ENCODE assay signal across 14 mouse cellular contexts in the genomic region with DNA sequence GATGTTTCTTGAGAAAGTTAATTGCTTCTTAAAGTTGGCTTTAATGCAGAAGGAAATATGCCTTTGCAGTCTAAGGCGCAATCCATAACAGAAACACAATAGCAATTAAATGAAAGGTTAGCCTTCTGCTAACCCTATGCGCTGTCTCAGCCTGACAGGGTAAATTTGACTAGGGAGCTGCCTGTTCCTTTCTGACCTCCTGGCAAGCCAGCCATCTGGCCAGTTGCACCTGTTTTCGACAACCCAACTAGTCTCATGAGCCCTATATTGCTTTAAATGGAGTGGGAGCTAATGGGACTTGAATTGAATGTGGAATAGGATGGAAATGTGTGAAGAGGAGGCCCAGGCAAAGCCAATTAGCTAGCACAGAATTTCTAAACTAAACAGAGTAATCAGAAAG.
DNase-seq lines count a peak whose midpoint lies in the region; ATAC-seq and TF ChIP-seq lines count a peak whose summit lies in the region.
"Had no signal": no experiment of that assay in that cellular context is flagged by ENCODE, and none has a peak within 500 bp of the region (broad histone marks: within the 10 kb centered on the region; RNA-seq: fewer than 3 reads in every experiment).

No protein-coding gene starts in this region.

- H3K27me3 ChIP-seq in neural tube, embryonic 13.5 days, result no peaks in the 10 kb centered on the region
- no peaks in the 10 kb centered on the region for H3K27me3 ChIP-seq in neural tube, embryonic 15.5 days (replicated peaks)
- H3K27me3 ChIP-seq in hindbrain, postnatal 0 days (ENCODE audit: insufficient read depth, low read length), result no peaks in the 10 kb centered on the region
- H3K27me3 ChIP-seq in thymus, adult 2 months (ENCODE audit: control insufficient read depth, insufficient read depth, low read length), result no peaks in the 10 kb centered on the region

- no peak overlapping the region for H3K4me3 ChIP-seq in neural tube, embryonic 13.5 days
- no peak overlapping the region for H3K4me3 ChIP-seq in neural tube, embryonic 15.5 days (replicated peaks)
- no peak overlapping the region for H3K4me3 ChIP-seq in hindbrain, postnatal 0 days (ENCODE audit: low read length)
- no peak overlapping the region for H3K4me3 ChIP-seq in thymus, adult 2 months (ENCODE audit: control insufficient read depth, insufficient read depth, low read length)
- H3K4me3 ChIP-seq: erythroblast, embryonic 14.5 days; gastrocnemius, adult 2 months; heart, adult 2 months; left cerebral cortex, adult 2 months had no signal

- H3K4me2 ChIP-seq in neural tube, embryonic 13.5 days, result no peak overlapping the region
- H3K4me2 ChIP-seq in neural tube, embryonic 15.5 days, result no peak overlapping the region
- H3K4me2 ChIP-seq in hindbrain, postnatal 0 days (ENCODE audit: low read depth, low read length), result no peak overlapping the region

- H3K9ac ChIP-seq in neural tube, embryonic 13.5 days, result no peak overlapping the region
- H3K9ac ChIP-seq in neural tube, embryonic 15.5 days (replicated peaks), result no peak overlapping the region
- H3K9ac ChIP-seq in hindbrain, postnatal 0 days (replicated peaks; ENCODE audit: low read length), result no peak overlapping the region

- H3K36me3 ChIP-seq in neural tube, embryonic 13.5 days, result no peaks in the 10 kb centered on the region
- H3K36me3 ChIP-seq in neural tube, embryonic 15.5 days, result no peaks in the 10 kb centered on the region
- no peaks in the 10 kb centered on the region for H3K36me3 ChIP-seq in hindbrain, postnatal 0 days (ENCODE audit: insufficient read depth, low read length)
- H3K36me3 ChIP-seq in thymus, adult 2 months (ENCODE audit: control insufficient read depth, insufficient read depth, low read length), result no peaks in the 10 kb centered on the region

- intact Hi-C loops in heart, postnatal 25 days (cut with DNase I), result no loop called here

- no peak for TF ChIP-seq CTCF in hindbrain, postnatal 0 days (IDR thresholded peaks at IDR 0.05; ENCODE audit: low read depth)
- TF ChIP-seq CTCF in thymus, adult 2 months (IDR thresholded peaks at IDR 0.05; ENCODE audit: borderline replicate concordance, control insufficient read depth, extremely low read depth, insufficient read depth, low read length, poor library complexity), result no peak

- H3K9me3 ChIP-seq in neural tube, embryonic 13.5 days, result no peaks in the 10 kb centered on the region
- no peaks in the 10 kb centered on the region for H3K9me3 ChIP-seq in neural tube, embryonic 15.5 days (replicated peaks)
- no peaks in the 10 kb centered on the region for H3K9me3 ChIP-seq in hindbrain, postnatal 0 days (ENCODE audit: low read length)

- peak; percentile 34 for ATAC-seq in neural tube, embryonic 13.5 days (ENCODE audit: low read depth)
- no peak for ATAC-seq in neural tube, embryonic 15.5 days (ENCODE audit: low FRiP score)
- no peak for ATAC-seq in hindbrain, postnatal 0 days
- ATAC-seq in megakaryocyte, adult 5-6 weeks (ENCODE audit: poor library complexity, severe bottlenecking), result no peak

- H3K4me1 ChIP-seq in neural tube, embryonic 13.5 days (replicated peaks), result peaks cover 24% of the 10 kb centered on the region
- peaks cover 10% of the 10 kb centered on the region for H3K4me1 ChIP-seq in neural tube, embryonic 15.5 days
- H3K4me1 ChIP-seq in hindbrain, postnatal 0 days (ENCODE audit: insufficient read depth, low read length), result no peaks in the 10 kb centered on the region
- H3K4me1 ChIP-seq in thymus, adult 2 months (replicated peaks; ENCODE audit: control insufficient read depth, insufficient read depth, low read length), result 0 out of 2 replicates have a peak, but pooled peaks cover 2% of the 10 kb centered on the region

- no peak for TF ChIP-seq POLR2A in thymus, adult 2 months (IDR thresholded peaks at IDR 0.05; ENCODE audit: control insufficient read depth, extremely low read depth, insufficient read depth, low read length, poor library complexity)

- DNase-seq in heart, adult 11 months, result peak; percentile 21
- no peak for DNase-seq in heart, postnatal 25 days (ENCODE audit: low spot score)
- DNase-seq in cerebellum, postnatal 14 days, result peak; percentile 37 to 69
- DNase-seq in hindbrain, postnatal 0 days (ENCODE audit: low spot score), result peak; percentile 13
- no peak for DNase-seq in thymus, adult 2 months
- DNase-seq: gastrocnemius, adult 2 months; heart, adult 2 months; lung, postnatal 14 days; thymus, adult 18-20 months had no signal

- 31% methylated on average over 3 of the region's 3 CpGs for WGBS in neural tube, embryonic 13.5 days
- WGBS in neural tube, embryonic 15.5 days, result 26% methylated on average over 3 of the region's 3 CpGs
- WGBS in hindbrain, postnatal 0 days, result 59% methylated on average over 3 of the region's 3 CpGs
- WGBS in thymus, adult 2 months, result 94% methylated on average over 3 of the region's 3 CpGs

- H3K27ac ChIP-seq in neural tube, embryonic 13.5 days (replicated peaks), result peak overlapping the region; percentile 25; the same call in 1 of the 2 replicates
- no peak overlapping the region for H3K27ac ChIP-seq in neural tube, embryonic 15.5 days (replicated peaks)
- H3K27ac ChIP-seq in hindbrain, postnatal 0 days, result no peak overlapping the region
- H3K27ac ChIP-seq in thymus, adult 2 months (ENCODE audit: control insufficient read depth, insufficient read depth, low read length), result no peak overlapping the region
- H3K27ac ChIP-seq: gastrocnemius, adult 2 months; heart, adult 2 months; left cerebral cortex, adult 2 months had no signal

Comparison
In these comparisons a context has a peak if more than half of its experiments do, and no peak if none do; other contexts are left out.
1. DNase-seq: peak in heart, adult 11 months (single experiment), cerebellum, postnatal 14 days (2 of 2) and hindbrain, postnatal 0 days (single experiment); none in heart, postnatal 25 days (single experiment) and thymus, adult 2 months (single experiment).